Mouse (Mus musculus) embryonic fibroblast, embryonic 13.5 days (primary cell): ENCODE data around the gene Il2ra.

Experiments
- CTCF ChIP-seq: IDR thresholded peaks from 2 replicates; pipeline ENCODE4 v1.5.1; 2011; ENCODE audit warnings: mild to moderate bottlenecking, control low read depth, low read length, moderate library complexity, borderline replicate concordance; ENCODE audit not compliant: insufficient read depth
- POLR2A ChIP-seq: IDR thresholded peaks from 2 replicates; pipeline ENCODE4 v1.6.1; 2011; ENCODE audit warnings: low read depth, mild to moderate bottlenecking, control low read depth, low read length, moderate library complexity

- TF ChIP-seq POLR2A (no peak), CTCF (no peak)
These were observed 2.7 kb downstream of the Il2ra start for GRCm38 (mm10) chr2:11645297-11645696.
